Mouse (Mus musculus): ENCODE results near the gene Susd1. TPM values are rescaled to one million over a fixed set of nuclear protein-coding genes. Genes with fewer than 3 reads are reported as not detected.

Susd1 gene
- polyA plus RNA-seq, 1 experiment from 2014 or later = 3.7 TPM

GRCm38 (mm10) chr4:59360704-59361103 lies 77.7 kb downstream of the Susd1 start:
- Histone ChIP-seq H3K27me3 (no peaks in the 10 kb centered on the region), H3K4me1 (replicated peaks) (peaks cover 26% of the 10 kb centered on the region), H3K4me3 (no peak overlapping the region), H3K36me3 (no peaks in the 10 kb centered on the region), H3K27ac (no peak overlapping the region), H3K9ac (no peak overlapping the region), H3K4me2 (peak overlapping the region; percentile 48), H3K9me3 (replicated peaks) (no peaks in the 10 kb centered on the region)
- ATAC-seq (replicated peaks; ENCODE audit: insufficient number of reproducible peaks, insufficient read depth, low FRiP score, low read depth) = no peak
- WGBS = 5% methylated on average over 15 of the region's 15 CpGs

- Histone ChIP-seq H3K9me3 (replicated peaks) (no peaks in the 10 kb centered on the region), H3K36me3 (no peaks in the 10 kb centered on the region), H3K4me3 (no peak overlapping the region), H3K9ac (no peak overlapping the region), H3K27ac (no peak overlapping the region), H3K27me3 (no peaks in the 10 kb centered on the region), H3K4me2 (no peak overlapping the region), H3K4me1 (replicated peaks) (peaks cover 24% of the 10 kb centered on the region)
- 75% methylated on average over 8 of the region's 8 CpGs for WGBS
- ATAC-seq (replicated peaks; ENCODE audit: insufficient number of reproducible peaks, insufficient read depth, low FRiP score, low read depth) = no peak
Observed at GRCm38 (mm10) chr4:59359921-59360320, 78.5 kb downstream of the Susd1 start.

GRCm38 (mm10) chr4:59358960-59359359 lies 79.5 kb downstream of the Susd1 start:
- no peak overlapping the region for H3K27ac ChIP-seq
- H3K4me2 ChIP-seq = no peak overlapping the region
- WGBS = 82% methylated on average over 10 of the region's 10 CpGs
- no peak for ATAC-seq (replicated peaks; ENCODE audit: insufficient number of reproducible peaks, insufficient read depth, low FRiP score, low read depth)
- H3K4me1 ChIP-seq (replicated peaks) = peaks cover 14% of the 10 kb centered on the region
- H3K36me3 ChIP-seq = no peaks in the 10 kb centered on the region
- no peak overlapping the region for H3K9ac ChIP-seq
- no peaks in the 10 kb centered on the region for H3K9me3 ChIP-seq (replicated peaks)
- H3K27me3 ChIP-seq = no peaks in the 10 kb centered on the region
- H3K4me3 ChIP-seq = no peak overlapping the region

GRCm38 (mm10) chr4:59355421-59355820 lies 83.0 kb downstream of the Susd1 start:
- Histone ChIP-seq H3K9ac (no peak overlapping the region), H3K9me3 (replicated peaks) (no peaks in the 10 kb centered on the region), H3K4me2 (no peak overlapping the region), H3K27ac (no peak overlapping the region), H3K4me1 (replicated peaks) (peaks cover 1% of the 10 kb centered on the region; the same call in 1 of the 2 replicates), H3K4me3 (no peak overlapping the region), H3K36me3 (no peaks in the 10 kb centered on the region), H3K27me3 (no peaks in the 10 kb centered on the region)
- no peak for ATAC-seq (replicated peaks; ENCODE audit: insufficient number of reproducible peaks, insufficient read depth, low FRiP score, low read depth)
- 46% methylated on average over 1 of the region's 1 CpGs for WGBS

GRCm38 (mm10) chr4:59354666-59355065 lies 83.8 kb downstream of the Susd1 start:
- Histone ChIP-seq H3K27ac (no peak overlapping the region), H3K4me1 (replicated peaks) (peaks cover 2% of the 10 kb centered on the region), H3K36me3 (no peaks in the 10 kb centered on the region), H3K4me2 (no peak overlapping the region), H3K9me3 (replicated peaks) (no peaks in the 10 kb centered on the region), H3K4me3 (no peak overlapping the region), H3K9ac (no peak overlapping the region), H3K27me3 (no peaks in the 10 kb centered on the region)
- ATAC-seq (replicated peaks; ENCODE audit: insufficient number of reproducible peaks, insufficient read depth, low FRiP score, low read depth) = no peak
- 77% methylated on average over 3 of the region's 3 CpGs for WGBS

DNA sequence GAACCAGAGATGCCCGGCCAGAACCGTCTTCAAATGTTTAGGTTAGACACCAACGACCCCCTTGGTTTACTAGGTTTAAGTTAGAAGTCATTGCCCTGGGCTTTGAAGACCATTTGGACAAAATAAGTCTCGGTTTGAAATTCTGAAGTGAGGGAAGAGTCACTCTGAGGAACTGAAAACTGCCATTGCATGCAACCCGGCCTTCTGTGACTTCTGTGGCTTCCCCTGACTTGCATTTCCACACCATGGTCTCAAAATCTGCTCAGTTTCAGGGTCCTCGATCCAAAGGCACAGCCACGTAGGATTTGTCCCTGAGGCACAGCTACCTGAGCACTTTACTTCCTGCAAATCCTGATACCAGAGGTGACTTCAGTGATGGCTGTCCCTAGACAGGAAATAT lies 86.5 kb downstream of the Susd1 start:
- Histone ChIP-seq H3K27me3 (no peaks in the 10 kb centered on the region), H3K9ac (no peak overlapping the region), H3K4me3 (no peak overlapping the region), H3K9me3 (replicated peaks) (no peaks in the 10 kb centered on the region), H3K4me2 (no peak overlapping the region), H3K36me3 (no peaks in the 10 kb centered on the region), H3K27ac (no peak overlapping the region), H3K4me1 (replicated peaks) (peaks cover 9% of the 10 kb centered on the region)
- 76% methylated on average over 7 of the region's 7 CpGs for WGBS
- no peak for ATAC-seq (replicated peaks; ENCODE audit: insufficient number of reproducible peaks, insufficient read depth, low FRiP score, low read depth)

DNA sequence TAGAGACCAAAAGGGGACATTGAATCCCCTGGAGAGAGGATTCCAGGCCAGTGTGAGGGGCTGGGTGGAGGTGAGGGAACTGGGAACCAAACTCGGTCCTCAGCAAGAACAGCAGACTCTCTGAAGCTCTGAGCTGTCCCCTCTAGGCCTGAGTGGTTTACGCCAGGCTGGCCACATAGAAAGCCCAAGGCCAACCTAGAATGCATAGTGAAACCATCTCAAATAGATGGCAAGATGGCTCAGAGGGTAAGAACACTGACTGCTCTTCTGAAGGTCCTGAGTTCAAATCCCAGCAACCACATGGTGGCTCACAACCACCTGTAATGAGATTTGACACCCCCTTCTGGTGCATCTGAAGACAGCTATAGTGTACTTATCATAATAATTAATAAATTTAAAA lies 88.1 kb downstream of the Susd1 start:
- no peaks in the 10 kb centered on the region for H3K9me3 ChIP-seq (replicated peaks)
- no peak overlapping the region for H3K4me3 ChIP-seq
- H3K36me3 ChIP-seq = no peaks in the 10 kb centered on the region
- no peak for ATAC-seq (replicated peaks; ENCODE audit: insufficient number of reproducible peaks, insufficient read depth, low FRiP score, low read depth)
- H3K27ac ChIP-seq = no peak overlapping the region
- H3K4me1 ChIP-seq (replicated peaks) = peaks cover 9% of the 10 kb centered on the region
- WGBS = 94% methylated on average over 2 of the region's 2 CpGs
- H3K9ac ChIP-seq = no peak overlapping the region
- no peak overlapping the region for H3K4me2 ChIP-seq
- no peaks in the 10 kb centered on the region for H3K27me3 ChIP-seq

DNA sequence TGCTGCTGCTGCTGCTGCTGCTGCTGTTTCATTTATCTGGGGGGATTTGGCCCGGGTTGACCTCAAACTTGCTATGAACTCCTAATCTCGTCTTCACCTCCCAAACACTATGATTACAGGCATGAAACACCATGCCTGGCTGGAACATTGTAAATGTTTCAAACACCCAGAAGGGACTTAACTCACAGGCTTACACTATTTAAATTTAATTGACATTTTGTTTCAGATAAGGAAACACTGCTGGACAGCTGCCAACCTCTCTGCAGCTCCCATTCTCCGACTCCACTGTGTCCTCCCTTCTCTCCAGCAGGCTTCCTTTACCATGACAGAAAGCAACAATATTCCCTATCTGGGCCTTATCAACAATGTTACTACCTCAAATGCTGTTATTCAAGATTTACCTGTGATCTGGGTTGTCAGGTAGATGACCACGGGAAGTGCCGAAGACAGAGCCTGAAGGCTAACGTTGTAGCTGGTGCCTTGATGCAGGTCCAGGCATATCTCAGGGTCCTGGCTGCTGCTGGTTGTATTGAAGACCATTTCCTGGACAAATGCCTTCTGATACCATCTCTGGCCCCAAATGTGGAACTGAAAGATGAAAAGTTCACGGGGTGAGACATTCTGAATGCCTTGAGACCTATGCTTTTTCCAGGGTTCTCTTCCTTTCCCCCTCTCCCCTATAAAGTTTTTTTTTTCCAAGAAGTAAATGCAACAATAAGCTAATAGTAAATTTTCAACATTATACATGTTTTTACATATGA lies 88.8 kb downstream of the Susd1 start:
- ATAC-seq (replicated peaks; ENCODE audit: insufficient number of reproducible peaks, insufficient read depth, low FRiP score, low read depth) = no peak
- WGBS = 21% methylated on average over 7 of the region's 7 CpGs

GRCm38 (mm10) chr4:59340714-59341113 lies 97.7 kb downstream of the Susd1 start:
- peak; percentile 67 for ATAC-seq (replicated peaks; ENCODE audit: insufficient number of reproducible peaks, insufficient read depth, low FRiP score, low read depth)
- Histone ChIP-seq H3K4me2 (no peak overlapping the region), H3K9ac (no peak overlapping the region), H3K9me3 (replicated peaks) (no peaks in the 10 kb centered on the region), H3K27me3 (no peaks in the 10 kb centered on the region), H3K36me3 (no peaks in the 10 kb centered on the region), H3K4me1 (replicated peaks) (peaks cover 26% of the 10 kb centered on the region), H3K27ac (no peak overlapping the region), H3K4me3 (no peak overlapping the region)
- 1% methylated on average over 3 of the region's 3 CpGs for WGBS

More for the DNA sequence above, 88.8 kb downstream of the Susd1 start:
- Histone ChIP-seq H3K4me1 (replicated peaks) (peaks cover 9% of the 10 kb centered on the region), H3K36me3 (no peaks in the 10 kb centered on the region), H3K4me3 (no peak overlapping the region), H3K9ac (no peak overlapping the region), H3K27ac (0 out of 2 replicates have a peak overlapping the region, but pooled peaks have one; percentile 10), H3K4me2 (no peak overlapping the region), H3K27me3 (no peaks in the 10 kb centered on the region), H3K9me3 (replicated peaks) (no peaks in the 10 kb centered on the region)

- Histone ChIP-seq H3K36me3 (no peaks in the 10 kb centered on the region), H3K4me3 (no peak overlapping the region), H3K27ac (no peak overlapping the region), H3K4me2 (no peak overlapping the region), H3K9ac (no peak overlapping the region), H3K9me3 (replicated peaks) (no peaks in the 10 kb centered on the region), H3K4me1 (replicated peaks) (peaks cover 29% of the 10 kb centered on the region), H3K27me3 (no peaks in the 10 kb centered on the region)
- no peak for ATAC-seq (replicated peaks; ENCODE audit: insufficient number of reproducible peaks, insufficient read depth, low FRiP score, low read depth)
- 66% methylated on average over 5 of the region's 5 CpGs for WGBS
Observed at GRCm38 (mm10) chr4:59340046-59340445, 98.4 kb downstream of the Susd1 start.

- Histone ChIP-seq H3K36me3 (no peaks in the 10 kb centered on the region), H3K27ac (no peak overlapping the region), H3K27me3 (no peaks in the 10 kb centered on the region), H3K9me3 (replicated peaks) (no peaks in the 10 kb centered on the region), H3K4me3 (no peak overlapping the region), H3K4me1 (replicated peaks) (peaks cover 29% of the 10 kb centered on the region), H3K4me2 (no peak overlapping the region), H3K9ac (no peak overlapping the region)
- 86% methylated on average over 8 of the region's 8 CpGs for WGBS
- ATAC-seq (replicated peaks; ENCODE audit: insufficient number of reproducible peaks, insufficient read depth, low FRiP score, low read depth) = no peak
Observed at GRCm38 (mm10) chr4:59338896-59339535, 99.4 kb downstream of the Susd1 start.

GRCm38 (mm10) chr4:59337533-59337885 lies 100.9 kb downstream of the Susd1 start:
- 87% methylated on average over 6 of the region's 6 CpGs for WGBS
- peaks cover 31% of the 10 kb centered on the region for H3K4me1 ChIP-seq (replicated peaks)
- no peak for ATAC-seq (replicated peaks; ENCODE audit: insufficient number of reproducible peaks, insufficient read depth, low FRiP score, low read depth)
- no peaks in the 10 kb centered on the region for H3K36me3 ChIP-seq
- no peak overlapping the region for H3K27ac ChIP-seq
- no peak overlapping the region for H3K9ac ChIP-seq
- H3K9me3 ChIP-seq (replicated peaks) = no peaks in the 10 kb centered on the region
- H3K4me3 ChIP-seq = no peak overlapping the region
- H3K4me2 ChIP-seq = no peak overlapping the region
- no peaks in the 10 kb centered on the region for H3K27me3 ChIP-seq

All from heart, embryonic 15.5 days (tissue).